Mouse (Mus musculus): ENCODE measurements around the gene Ehmt2. TPM values are rescaled to one million over a fixed set of nuclear protein-coding genes. Genes with fewer than 3 reads are reported as not detected.
"Not testable (repeated sequence)": the region's sequence is repeated elsewhere in the genome, so short reads cannot be mapped to it uniquely, and the experiment has no call there.

Ehmt2 gene
- total RNA-seq, 2 experiments from 2014 or later: 80.0 to 84.2 TPM

GRCm38 (mm10) chr17:34951636-34952377 is 53.5 kb downstream of the Ehmt2 start:
- DNase-seq (ENCODE audit: low spot score in 2 of 2): peak in 1 of 2 experiments; percentile 37

DNA sequence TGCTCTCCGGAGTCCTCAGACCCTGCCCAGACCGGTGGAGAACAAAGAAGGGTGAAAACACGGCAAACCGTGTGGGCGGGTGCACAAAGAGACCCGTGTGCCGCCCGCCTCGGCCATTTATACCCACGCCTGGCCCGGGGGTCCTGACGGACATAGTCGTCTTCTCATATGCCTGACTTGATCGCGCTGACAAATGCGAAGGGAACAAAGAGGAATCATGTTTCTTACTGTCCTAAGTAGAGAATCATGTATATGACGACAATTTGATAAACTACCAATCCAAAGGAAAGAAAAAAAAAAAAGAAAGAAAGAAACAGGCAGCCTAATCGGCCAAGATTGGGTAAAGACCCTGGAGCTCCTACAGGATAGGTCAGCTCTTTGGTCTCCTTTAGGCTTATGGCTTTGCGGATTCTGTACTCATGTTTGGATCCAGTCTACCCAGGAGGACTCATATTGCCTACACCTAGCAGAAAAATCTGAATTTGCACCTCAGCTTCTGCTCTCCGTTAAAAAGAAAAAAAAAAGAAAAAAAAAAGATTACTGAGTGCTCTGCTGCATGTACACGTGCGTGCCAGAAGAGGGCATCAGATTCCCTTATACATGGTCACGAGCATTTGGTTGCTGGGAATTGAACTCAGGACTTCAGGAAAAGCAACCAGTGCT is 54.2 kb downstream of the Ehmt2 start:
- peak; percentile 79 to 84 for DNase-seq (ENCODE audit: low spot score in 2 of 2)

GRCm38 (mm10) chr17:34953258-34953657 is 55.0 kb downstream of the Ehmt2 start:
- no peak for DNase-seq (ENCODE audit: low spot score in 2 of 2)

DNA sequence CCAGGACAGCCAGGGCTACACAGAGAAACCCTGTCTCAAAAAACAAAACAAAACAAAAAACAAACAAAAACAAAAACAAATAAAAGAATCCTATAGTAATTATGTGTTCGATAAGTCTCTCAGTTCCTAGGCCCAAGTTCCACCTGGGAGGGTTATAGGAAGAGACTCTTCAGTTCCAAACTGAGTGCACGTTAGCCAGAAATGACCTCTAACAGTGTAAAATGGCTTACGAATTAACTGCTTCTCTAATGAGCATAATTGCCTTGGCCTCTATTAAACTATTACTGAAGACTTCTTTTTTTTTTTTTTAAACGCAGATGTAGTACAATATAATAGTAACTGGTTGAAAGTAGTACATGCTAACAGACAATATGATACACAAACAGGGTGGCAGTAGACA is 55.6 kb downstream of the Ehmt2 start:
- DNase-seq (ENCODE audit: low spot score in 2 of 2): no peak

DNA sequence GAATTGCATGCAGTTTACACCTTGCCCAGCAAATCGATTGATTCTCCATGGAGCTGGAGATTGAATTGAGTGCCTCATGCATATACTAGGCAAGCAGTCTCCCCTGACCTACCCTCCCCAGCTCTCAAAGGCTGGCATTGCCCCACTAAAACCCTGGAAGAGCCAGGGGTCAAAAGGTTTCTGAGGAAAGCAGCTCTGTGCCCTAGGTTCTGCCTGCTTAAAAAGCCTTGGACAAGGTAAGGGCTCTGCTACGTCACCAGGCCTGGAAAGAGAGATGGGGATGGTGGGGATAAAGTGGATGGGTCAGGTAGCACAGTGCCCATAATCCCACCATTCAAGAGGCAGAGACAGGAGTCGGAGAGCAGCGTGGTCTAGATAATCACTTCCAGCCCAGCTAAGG is 56.6 kb downstream of the Ehmt2 start:
- no peak for DNase-seq (ENCODE audit: low spot score in 2 of 2)

DNA sequence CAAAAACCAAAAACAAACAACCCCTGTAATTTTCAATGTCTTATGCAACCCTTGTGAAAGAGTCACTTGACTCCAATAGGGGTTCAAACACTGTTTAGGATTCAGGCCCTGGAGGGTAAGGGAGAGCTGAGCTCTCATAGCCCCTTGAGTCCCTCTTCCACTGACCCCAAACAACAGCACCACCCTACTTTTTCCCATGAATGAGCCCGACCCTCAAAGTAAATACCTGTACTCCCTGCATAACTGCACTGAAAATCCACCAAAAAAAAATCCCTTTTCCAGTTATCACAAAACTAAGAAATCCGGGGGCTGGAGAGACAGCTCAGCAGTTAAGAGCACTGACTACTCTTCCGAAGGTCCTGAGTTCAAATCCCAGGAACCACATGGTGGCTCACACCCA is 57.6 kb downstream of the Ehmt2 start:
- DNase-seq (ENCODE audit: low spot score in 2 of 2): no peak

GRCm38 (mm10) chr17:34956340-34956739 is 58.1 kb downstream of the Ehmt2 start:
- DNase-seq (ENCODE audit: low spot score in 2 of 2): no peak

DNA sequence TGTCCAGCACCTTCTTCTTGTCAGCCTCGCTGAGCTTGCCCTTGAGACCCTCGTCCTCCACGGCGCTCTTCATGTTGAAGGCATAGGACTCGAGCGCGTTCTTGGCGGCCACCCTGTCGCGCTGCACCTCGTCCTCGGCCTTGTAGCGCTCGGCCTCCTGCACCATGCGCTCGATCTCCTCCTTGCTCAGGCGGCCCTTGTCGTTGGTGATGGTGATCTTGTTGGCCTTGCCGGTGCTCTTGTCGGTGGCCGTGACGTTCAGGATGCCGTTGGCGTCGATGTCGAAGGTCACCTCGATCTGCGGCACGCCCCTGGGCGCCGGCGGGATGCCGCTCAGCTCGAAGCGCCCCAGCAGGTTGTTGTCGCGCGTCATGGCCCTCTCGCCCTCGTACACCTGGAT is 59.0 kb downstream of the Ehmt2 start:
- not testable (repeated sequence) for DNase-seq (ENCODE audit: low spot score in 2 of 2)

DNA sequence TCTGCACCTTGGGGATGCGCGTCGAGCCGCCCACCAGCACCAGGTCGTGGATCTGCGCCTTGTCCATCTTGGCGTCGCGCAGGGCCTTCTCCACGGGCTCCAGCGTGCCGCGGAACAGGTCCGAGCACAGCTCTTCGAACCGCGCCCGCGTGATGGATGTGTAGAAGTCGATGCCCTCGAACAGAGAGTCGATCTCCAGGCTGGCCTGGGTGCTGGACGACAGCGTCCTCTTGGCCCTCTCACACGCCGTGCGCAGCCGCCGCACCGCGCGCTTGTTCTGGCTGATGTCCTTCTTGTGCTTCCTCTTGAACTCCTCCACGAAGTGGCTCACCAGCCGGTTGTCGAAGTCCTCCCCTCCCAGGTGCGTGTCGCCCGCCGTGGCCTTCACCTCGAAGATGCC is 59.7 kb downstream of the Ehmt2 start:
- DNase-seq (ENCODE audit: low spot score in 2 of 2): not testable (repeated sequence)

GRCm38 (mm10) chr17:34958734-34959129 is 60.5 kb downstream of the Ehmt2 start:
- not testable (repeated sequence) for DNase-seq (ENCODE audit: low spot score in 2 of 2)

- peak; percentile 35 to 77 for DNase-seq (ENCODE audit: low spot score in 2 of 2)
These were observed 61.0 kb downstream of the Ehmt2 start, which contains the start of gene Hspa1b for GRCm38 (mm10) chr17:34959130-34959778. Gene Hspa1b (minus strand): TSS chr17:34959238.

DNA sequence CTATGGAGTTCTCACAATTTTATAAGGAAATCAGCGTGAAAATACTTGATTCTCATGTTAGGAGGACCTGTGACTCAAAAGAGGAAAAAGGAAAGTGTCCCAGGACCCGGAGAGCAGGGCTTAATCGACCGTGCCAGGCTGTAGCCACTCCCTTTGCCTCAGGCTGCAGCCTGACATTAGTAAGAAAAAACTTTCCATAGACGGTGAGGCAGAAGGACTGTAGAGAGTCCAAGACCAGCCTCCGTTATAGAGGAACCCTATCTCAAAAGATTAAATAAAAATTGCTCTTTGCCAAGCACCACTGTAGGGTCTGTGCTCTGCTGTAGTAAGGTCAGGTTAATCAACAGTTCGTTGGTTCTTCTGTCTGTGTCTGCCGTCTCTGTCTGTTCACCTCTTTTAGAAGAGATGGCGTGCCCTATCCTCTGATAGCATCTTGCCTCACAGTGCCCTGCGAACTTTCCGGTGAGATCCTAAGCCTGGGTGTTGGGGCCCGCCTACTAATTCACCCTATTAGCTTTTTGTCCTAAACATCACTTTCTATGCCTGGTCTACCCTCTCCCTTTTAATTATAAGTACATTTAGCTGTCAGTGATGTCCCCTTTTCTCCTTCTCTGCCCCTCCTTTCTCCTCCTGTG is 61.7 kb downstream of the Ehmt2 start:
- no peak for DNase-seq (ENCODE audit: low spot score in 2 of 2)

- no peak for DNase-seq (ENCODE audit: low spot score in 2 of 2)
These were observed 62.6 kb downstream of the Ehmt2 start for GRCm38 (mm10) chr17:34960702-34961493.

- no peak for DNase-seq (ENCODE audit: low spot score in 2 of 2)
These were observed 63.9 kb downstream of the Ehmt2 start for GRCm38 (mm10) chr17:34962125-34962524.

DNA sequence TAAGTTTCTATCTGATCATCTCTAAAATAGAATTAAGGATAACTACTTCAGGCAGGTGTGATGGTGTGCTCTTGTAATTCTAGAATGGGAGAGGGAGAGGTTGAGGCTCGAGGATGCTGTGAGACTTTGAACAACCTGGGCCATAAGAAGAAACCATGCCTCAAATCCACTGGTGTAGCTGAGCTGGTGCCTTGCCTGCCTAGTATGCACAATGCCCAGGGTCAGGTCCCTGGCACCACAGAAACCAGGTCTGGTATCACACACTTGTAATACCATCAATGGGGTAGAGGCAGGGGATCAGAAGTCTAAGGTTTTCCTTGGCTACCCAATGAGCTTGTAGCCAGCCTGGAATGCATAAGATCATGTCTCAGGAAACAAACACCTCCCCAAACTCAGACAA is 64.6 kb downstream of the Ehmt2 start:
- no peak for DNase-seq (ENCODE audit: low spot score in 2 of 2)

Small RNAs within 50 kb of the gene (microRNA-seq; reads per million reads assigned to microRNA genes)
- not detected for gene Mir6972

Other genes starting within 250 kb of the Ehmt2 start
- gene Tnxb, start 227.9 kb upstream of the Ehmt2 start, total RNA-seq (2021): 100 to 1,000 TPM; 197 to 232 TPM
- 1 to 10 TPM; 3.2 to 3.6 TPM for gene C4b, start 154.6 kb upstream of the Ehmt2 start, total RNA-seq (2021)
- gene Cyp21a1, start 93.9 kb upstream of the Ehmt2 start, total RNA-seq (2021): under 1 TPM; 0.16 to 0.34 TPM
- gene Stk19, start 61.5 kb upstream of the Ehmt2 start, total RNA-seq (2021): 10 to 100 TPM; 12.7 to 15.1 TPM
- gene Dxo, start 61.5 kb upstream of the Ehmt2 start, total RNA-seq (2021): 10 to 100 TPM; 20.4 to 22.6 TPM
- 10 to 100 TPM; 28.8 to 29.2 TPM for gene Skiv2l, start 48.3 kb upstream of the Ehmt2 start, total RNA-seq (2021)
- gene Nelfe, start 48.1 kb upstream of the Ehmt2 start, total RNA-seq (2021): 10 to 100 TPM; 25.8 to 28.0 TPM
- gene Cfb, start 36.0 kb upstream of the Ehmt2 start, total RNA-seq (2021): 1 to 10 TPM; 4.4 to 6.8 TPM
- 10 to 100 TPM; 10.7 to 11.4 TPM for gene Zbtb12, start 19.0 kb upstream of the Ehmt2 start, total RNA-seq (2021)
- not detected for gene Gm20547, start 16.4 kb upstream of the Ehmt2 start, total RNA-seq (2021)
- gene C2, start 204 bp upstream of the Ehmt2 start, total RNA-seq (2021): 1 to 10 TPM; 5.3 to 8.7 TPM
- gene Slc44a4, start 16.0 kb downstream of the Ehmt2 start, total RNA-seq (2021): not detected
- gene Neu1, start 32.8 kb downstream of the Ehmt2 start, total RNA-seq (2021): 10 to 100 TPM; 10.8 to 10.9 TPM
- 1 to 10 TPM; 3.7 to 4.0 TPM for gene Hspa1b, start 60.8 kb downstream of the Ehmt2 start, total RNA-seq (2021)
- not detected for gene Gm20481, start 71.4 kb downstream of the Ehmt2 start, total RNA-seq (2021)
- gene Hspa1a, start 73.7 kb downstream of the Ehmt2 start, total RNA-seq (2021): 1 to 10 TPM; 3.2 to 4.4 TPM
- gene Hspa1l, start 74.2 kb downstream of the Ehmt2 start, total RNA-seq (2021): 1 to 10 TPM; 5.8 to 6.1 TPM
- 10 to 100 TPM; 31.8 to 32.4 TPM for gene Lsm2, start 83.4 kb downstream of the Ehmt2 start, total RNA-seq (2021)
- 10 to 100 TPM; 50.8 to 58.3 TPM for gene Vars, start 102.5 kb downstream of the Ehmt2 start, total RNA-seq (2021)
- 1 to 10 TPM in 1 of 2 experiments, under 1 TPM in 1; 0.96 to 1.2 TPM for gene Vwa7, start 118.1 kb downstream of the Ehmt2 start, total RNA-seq (2021)
- 1 to 10 TPM; 5.4 to 6.3 TPM for gene Sapcd1, start 129.5 kb downstream of the Ehmt2 start, total RNA-seq (2021)
- gene Msh5, start 148.3 kb downstream of the Ehmt2 start, total RNA-seq (2021): 1 to 10 TPM; 4.5 to 5.4 TPM
- 10 to 100 TPM; 87.2 to 89.7 TPM for gene Clic1, start 151.5 kb downstream of the Ehmt2 start, total RNA-seq (2021)
- 100 to 1,000 TPM; 108 to 109 TPM for gene Ddah2, start 160.6 kb downstream of the Ehmt2 start, total RNA-seq (2021)
- under 1 TPM in 1 of 2 experiments, not detected in 1; 0.39 TPM for gene Ly6g6c, start 166.9 kb downstream of the Ehmt2 start, total RNA-seq (2021)
- gene Mpig6b, start 167.7 kb downstream of the Ehmt2 start, total RNA-seq (2021): under 1 TPM; 0.29 to 0.42 TPM
- not detected for gene Ly6g6e, start 178.4 kb downstream of the Ehmt2 start, total RNA-seq (2021)
- gene Ly6g6d, start 179.6 kb downstream of the Ehmt2 start, total RNA-seq (2021): 1 to 10 TPM in 1 of 2 experiments, under 1 TPM in 1; 0.91 to 1.2 TPM
- under 1 TPM in 1 of 2 experiments, not detected in 1; 0.31 TPM for gene Ly6g6f, start 187.1 kb downstream of the Ehmt2 start, total RNA-seq (2021)
- 10 to 100 TPM; 67.2 to 69.3 TPM for gene Abhd16a, start 190.8 kb downstream of the Ehmt2 start, total RNA-seq (2021)
- gene Ly6g5c, start 209.8 kb downstream of the Ehmt2 start, total RNA-seq (2021): not detected
- gene Ly6g5b, start 217.0 kb downstream of the Ehmt2 start, total RNA-seq (2021): 1 to 10 TPM in 1 of 2 experiments, under 1 TPM in 1; 0.44 to 1.2 TPM
- gene Gpank1, start 223.0 kb downstream of the Ehmt2 start, total RNA-seq (2021): 1 to 10 TPM; 5.6 to 7.4 TPM
- gene Csnk2b, start 223.6 kb downstream of the Ehmt2 start, total RNA-seq (2021): 100 to 1,000 TPM; 174 to 185 TPM
- gene D17H6S53E, start 227.9 kb downstream of the Ehmt2 start, total RNA-seq (2021): 10 to 100 TPM; 20.0 to 21.0 TPM
- 1 to 10 TPM in 1 of 2 experiments, not detected in 1; 1.2 TPM for gene Apom, start 233.6 kb downstream of the Ehmt2 start, total RNA-seq (2021)
- 100 to 1,000 TPM; 265 to 276 TPM for gene Bag6, start 236.7 kb downstream of the Ehmt2 start, total RNA-seq (2021)